Mouse (Mus musculus): Measurements from ENCODE around the gene AA467197. TPM values are rescaled to one million over a fixed set of nuclear protein-coding genes. Genes with fewer than 3 reads are reported as not detected.

The AA467197 gene
- total RNA-seq, 1 experiment, result 0.54 TPM

DNA sequence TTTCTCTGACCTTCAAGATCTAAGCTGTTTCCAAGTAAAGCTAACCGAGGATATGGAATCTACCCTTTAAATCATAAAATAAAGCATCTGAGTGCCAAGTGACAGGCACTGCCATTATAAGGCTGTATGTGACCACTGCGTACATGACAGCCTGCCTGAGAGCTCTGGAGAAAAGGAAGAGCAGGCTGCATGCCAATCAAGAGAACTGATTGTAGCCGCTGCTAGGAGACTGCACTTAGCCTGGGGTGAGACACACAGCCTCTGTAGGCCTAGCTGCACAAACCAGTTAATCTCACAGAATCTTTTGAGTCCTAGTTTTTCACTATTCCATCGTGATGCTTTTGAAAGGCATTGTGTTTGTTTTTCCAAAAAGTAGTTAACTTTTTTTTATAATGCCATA is 18.1 kb upstream of the AA467197 start:
- Histone ChIP-seq H3K36me3 (ENCODE audit: control insufficient read depth, insufficient read depth, low read length, poor library complexity, severe bottlenecking) (no peaks in the 10 kb centered on the region), H3K27ac (ENCODE audit: insufficient read depth, low read depth, low read length, poor library complexity, severe bottlenecking) (no peak overlapping the region), H3K4me1 (ENCODE audit: control insufficient read depth in 2 of 2, insufficient read depth in 2 of 2, low read length in 2 of 2, poor library complexity in 1 of 2) (no peaks in the 10 kb centered on the region), H3K9me3 (ENCODE audit: control insufficient read depth, insufficient read depth, low read depth, low read length) (no peaks in the 10 kb centered on the region), H3K4me3 (ENCODE audit: insufficient read depth in 1 of 2, low read depth in 1 of 2, low read length in 2 of 2, poor library complexity in 1 of 2, severe bottlenecking in 1 of 2) (no peak overlapping the region), H3K9ac (ENCODE audit: insufficient read depth, low read depth, low read length, poor library complexity, severe bottlenecking) (no peak overlapping the region)
- TF ChIP-seq ZNF384 (IDR thresholded peaks at IDR 0.05; ENCODE audit: low read depth, low read length), result no peak
- TF ChIP-seq HCFC1 (IDR thresholded peaks at IDR 0.05; ENCODE audit: borderline replicate concordance, insufficient read depth, low read length), result no peak
- TF ChIP-seq CHD2 (IDR thresholded peaks at IDR 0.05; ENCODE audit: low read depth, low read length), result no peak
- TF ChIP-seq MAFK (IDR thresholded peaks at IDR 0.05; ENCODE audit: insufficient read depth, low read depth, low read length), result no peak
- no peak for TF ChIP-seq ZC3H11A (IDR thresholded peaks at IDR 0.05; ENCODE audit: borderline replicate concordance, low read depth, low read length)
- DNase-seq (ENCODE audit: low read depth, low spot score), result no peak
- in situ Hi-C loops (cut with MboI; ENCODE audit: low sequenced_read_pairs in 2 of 2, unreplicated experiment in 2 of 2), result no loop called here

DNA sequence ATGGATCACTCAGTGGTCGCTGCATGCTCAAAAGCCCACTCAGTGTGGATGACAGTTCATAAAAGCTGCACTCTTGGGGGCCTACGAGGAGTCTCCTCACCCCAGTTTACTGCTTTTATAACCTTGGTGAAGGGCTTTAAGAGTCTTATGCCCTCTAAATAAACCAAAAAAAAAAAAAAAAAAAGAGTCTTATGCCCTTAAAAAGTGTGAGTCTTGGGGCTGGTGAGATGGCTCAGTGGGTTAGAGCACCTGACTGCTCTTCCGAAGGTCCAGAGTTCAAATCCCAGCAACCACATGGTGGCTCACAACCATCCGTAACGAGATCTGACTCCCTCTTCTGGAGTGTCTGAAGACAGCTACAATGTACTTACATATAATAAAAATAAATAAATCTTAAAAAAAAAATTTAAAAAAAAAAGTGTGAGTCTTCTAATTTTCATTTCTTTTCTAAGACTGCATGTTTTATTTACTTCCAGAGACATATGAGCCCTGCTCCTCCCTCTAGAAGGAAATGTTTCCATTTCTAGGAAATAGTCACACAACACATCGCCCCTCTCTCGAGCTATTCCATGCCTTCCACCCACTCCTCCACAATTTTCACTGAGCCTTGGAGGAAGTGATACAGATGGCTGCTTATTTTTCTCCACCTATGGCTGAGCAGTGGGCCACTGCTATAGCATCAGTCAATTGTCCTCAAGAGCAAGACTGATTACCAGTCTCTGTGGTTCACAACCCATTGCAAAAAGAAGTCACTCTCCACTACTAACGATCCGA is 15.3 kb upstream of the AA467197 start:
- in situ Hi-C loops (cut with MboI; ENCODE audit: low sequenced_read_pairs in 2 of 2, unreplicated experiment in 2 of 2), result no loop called here
- H3K36me3 ChIP-seq (ENCODE audit: control insufficient read depth, insufficient read depth, low read length, poor library complexity, severe bottlenecking), result no peaks in the 10 kb centered on the region
- no peak for DNase-seq (ENCODE audit: low read depth, low spot score)
- H3K9me3 ChIP-seq (ENCODE audit: control insufficient read depth, insufficient read depth, low read depth, low read length), result no peaks in the 10 kb centered on the region
- no peak overlapping the region for H3K4me3 ChIP-seq (ENCODE audit: insufficient read depth in 1 of 2, low read depth in 1 of 2, low read length in 2 of 2, poor library complexity in 1 of 2, severe bottlenecking in 1 of 2)
- no peaks in the 10 kb centered on the region for H3K4me1 ChIP-seq (ENCODE audit: control insufficient read depth in 2 of 2, insufficient read depth in 2 of 2, low read length in 2 of 2, poor library complexity in 1 of 2)
- TF ChIP-seq MAFK (IDR thresholded peaks at IDR 0.05; ENCODE audit: insufficient read depth, low read depth, low read length) (no peak), ZC3H11A (IDR thresholded peaks at IDR 0.05; ENCODE audit: borderline replicate concordance, low read depth, low read length) (no peak), HCFC1 (IDR thresholded peaks at IDR 0.05; ENCODE audit: borderline replicate concordance, insufficient read depth, low read length) (no peak), CHD2 (IDR thresholded peaks at IDR 0.05; ENCODE audit: low read depth, low read length) (no peak), ZNF384 (IDR thresholded peaks at IDR 0.05; ENCODE audit: low read depth, low read length) (no peak)
- H3K9ac ChIP-seq (ENCODE audit: insufficient read depth, low read depth, low read length, poor library complexity, severe bottlenecking), result no peak overlapping the region
- H3K27ac ChIP-seq (ENCODE audit: insufficient read depth, low read depth, low read length, poor library complexity, severe bottlenecking), result no peak overlapping the region

- peaks cover 6% of the 10 kb centered on the region; the same call in 1 of the 2 replicates for H3K9me3 ChIP-seq (ENCODE audit: control insufficient read depth, insufficient read depth, low read depth, low read length)
- TF ChIP-seq ZC3H11A (IDR thresholded peaks at IDR 0.05; ENCODE audit: borderline replicate concordance, low read depth, low read length) (no peak), MAFK (IDR thresholded peaks at IDR 0.05; ENCODE audit: insufficient read depth, low read depth, low read length) (no peak), HCFC1 (IDR thresholded peaks at IDR 0.05; ENCODE audit: borderline replicate concordance, insufficient read depth, low read length) (no peak), CHD2 (IDR thresholded peaks at IDR 0.05; ENCODE audit: low read depth, low read length) (no peak), ZNF384 (IDR thresholded peaks at IDR 0.05; ENCODE audit: low read depth, low read length) (no peak)
These were observed 10.9 kb upstream of the AA467197 start for GRCm38 (mm10) chr2:122625930-122626329.

DNA sequence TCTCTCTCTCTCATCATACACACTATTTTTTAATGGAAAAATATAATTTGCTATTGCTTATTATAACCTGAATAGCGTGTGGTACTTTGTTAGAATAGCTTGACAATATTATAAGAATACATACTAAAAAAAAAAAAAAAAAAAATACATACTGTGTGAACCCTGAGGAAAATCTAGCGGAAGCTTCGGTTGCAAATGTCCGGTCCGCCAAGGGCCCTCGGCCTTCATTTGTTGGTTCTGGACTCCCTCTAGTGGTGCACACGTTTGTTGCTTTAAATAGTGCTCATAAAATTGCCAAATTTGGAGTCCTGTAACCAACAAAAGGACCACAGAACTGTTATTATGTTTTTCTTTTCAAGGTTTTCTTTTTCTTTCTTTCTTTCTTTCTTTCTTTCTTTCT is 7.8 kb upstream of the AA467197 start:
- no peak overlapping the region for H3K27ac ChIP-seq (ENCODE audit: insufficient read depth, low read depth, low read length, poor library complexity, severe bottlenecking)
- no peak overlapping the region for H3K4me3 ChIP-seq (ENCODE audit: insufficient read depth in 1 of 2, low read depth in 1 of 2, low read length in 2 of 2, poor library complexity in 1 of 2, severe bottlenecking in 1 of 2)
- peaks cover 3% of the 10 kb centered on the region; the same call in 1 of the 2 replicates for H3K36me3 ChIP-seq (ENCODE audit: control insufficient read depth, insufficient read depth, low read length, poor library complexity, severe bottlenecking)
- no peaks in the 10 kb centered on the region for H3K4me1 ChIP-seq (ENCODE audit: control insufficient read depth in 2 of 2, insufficient read depth in 2 of 2, low read length in 2 of 2, poor library complexity in 1 of 2)
- TF ChIP-seq MAFK (IDR thresholded peaks at IDR 0.05; ENCODE audit: insufficient read depth, low read depth, low read length) (no peak), ZC3H11A (IDR thresholded peaks at IDR 0.05; ENCODE audit: borderline replicate concordance, low read depth, low read length) (no peak), ZNF384 (IDR thresholded peaks at IDR 0.05; ENCODE audit: low read depth, low read length) (no peak), CHD2 (IDR thresholded peaks at IDR 0.05; ENCODE audit: low read depth, low read length) (no peak), HCFC1 (IDR thresholded peaks at IDR 0.05; ENCODE audit: borderline replicate concordance, insufficient read depth, low read length) (no peak)
- no peak overlapping the region for H3K9ac ChIP-seq (ENCODE audit: insufficient read depth, low read depth, low read length, poor library complexity, severe bottlenecking)
- in situ Hi-C loops (cut with MboI; ENCODE audit: low sequenced_read_pairs in 2 of 2, unreplicated experiment in 2 of 2), result no loop called here
- no peak for DNase-seq (ENCODE audit: low read depth, low spot score)
- H3K9me3 ChIP-seq (ENCODE audit: control insufficient read depth, insufficient read depth, low read depth, low read length), result peaks cover 6% of the 10 kb centered on the region; the same call in 1 of the 2 replicates

More at GRCm38 (mm10) chr2:122625930-122626329, 10.9 kb upstream of the AA467197 start:
- H3K36me3 ChIP-seq (ENCODE audit: control insufficient read depth, insufficient read depth, low read length, poor library complexity, severe bottlenecking), result no peaks in the 10 kb centered on the region
- in situ Hi-C loops (cut with MboI; ENCODE audit: low sequenced_read_pairs in 2 of 2, unreplicated experiment in 2 of 2), result no loop called here
- H3K4me1 ChIP-seq (ENCODE audit: control insufficient read depth in 2 of 2, insufficient read depth in 2 of 2, low read length in 2 of 2, poor library complexity in 1 of 2), result no peaks in the 10 kb centered on the region
- DNase-seq (ENCODE audit: low read depth, low spot score), result no peak
- H3K4me3 ChIP-seq (ENCODE audit: insufficient read depth in 1 of 2, low read depth in 1 of 2, low read length in 2 of 2, poor library complexity in 1 of 2, severe bottlenecking in 1 of 2), result no peak overlapping the region
- H3K27ac ChIP-seq (ENCODE audit: insufficient read depth, low read depth, low read length, poor library complexity, severe bottlenecking), result no peak overlapping the region
- no peak overlapping the region for H3K9ac ChIP-seq (ENCODE audit: insufficient read depth, low read depth, low read length, poor library complexity, severe bottlenecking)

Data from ES-E14 (cell line).